Mouse (Mus musculus) heart, postnatal 4 days (tissue): ENCODE data around the gene Olfr1176. TPM values are rescaled to one million over a fixed set of nuclear protein-coding genes. Genes with fewer than 3 reads are reported as not detected.

Experiments used
- DNase-seq: peaks from one replicate; pipeline ENCODE4 v3.0.0; 2021
- total RNA-seq, 2 experiments: library from RNA; stranded (reverse); gene quantifications; 2 replicates each; pipeline ENCODE4 v1.2.3; 2021

Olfr1176 gene
- not detected for total RNA-seq

- no peak for DNase-seq
These were observed at the start of gene Olfr1176 for GRCm38 (mm10) chr2:88336421-88336820. TSS of gene Olfr1176 (plus strand) at chr2:88336721.

DNA sequence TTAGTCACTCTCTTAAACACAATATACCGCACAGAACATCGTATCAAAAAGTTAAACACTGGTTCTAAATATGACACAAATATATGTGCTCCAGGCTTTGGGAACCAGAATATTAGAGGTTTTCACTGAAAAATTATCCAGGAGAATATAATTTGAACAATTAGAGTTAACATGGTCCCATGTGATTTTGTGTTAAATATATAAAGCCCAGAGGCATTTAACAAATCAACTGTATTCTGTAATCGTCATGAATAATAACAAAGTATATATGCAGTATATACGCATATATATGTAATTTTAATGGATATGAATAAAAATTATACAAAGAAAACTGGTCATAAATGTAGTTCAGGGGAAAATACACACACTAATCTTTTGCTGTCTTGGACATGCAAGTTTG lies 21.5 kb upstream of the Olfr1176 start, which contains the start of gene Olfr1174-ps:
Olfr1174-ps (minus strand) TSS at position 101 of the 400 bp plus-strand sequence.
- no peak for DNase-seq

DNA sequence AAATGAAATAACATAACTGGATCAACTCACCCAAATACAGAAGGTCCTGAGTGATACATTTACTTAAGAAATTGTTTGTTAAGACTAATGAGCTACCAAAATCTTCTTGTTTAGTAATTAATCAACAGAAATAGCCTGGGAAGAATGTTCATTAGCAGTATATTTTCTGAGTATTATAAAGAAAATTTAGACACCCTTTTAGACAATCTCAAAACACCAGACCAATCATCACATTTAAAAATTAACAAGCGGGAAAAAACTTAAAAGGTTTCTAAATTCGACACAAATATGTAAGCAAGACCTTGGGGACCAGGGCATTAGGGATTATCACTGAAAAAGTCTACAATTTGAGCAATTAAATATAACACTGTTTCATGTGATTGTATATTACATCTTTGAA lies 9.4 kb upstream of the Olfr1176 start, which contains the start of gene Olfr1175-ps:
Olfr1175-ps (minus strand) TSS at position 101 of the 400 bp plus-strand sequence.
- no peak for DNase-seq

DNA sequence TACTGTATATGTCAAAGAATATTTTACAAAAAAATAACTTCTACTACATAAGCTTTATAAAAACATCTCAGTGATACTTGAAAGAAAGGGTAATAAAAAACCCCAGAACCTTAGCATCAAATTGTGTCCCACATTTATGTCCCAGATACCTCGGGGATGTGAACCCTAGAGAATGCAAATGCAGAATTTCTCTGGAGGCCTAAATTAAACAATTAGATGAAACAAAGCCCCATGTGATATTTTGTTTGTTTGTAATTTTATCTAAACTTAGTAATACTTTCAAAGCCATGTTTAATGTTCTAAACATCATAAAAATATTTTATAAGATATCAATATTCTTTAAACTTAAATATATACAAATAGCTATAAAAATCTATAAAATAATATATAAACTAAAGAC lies 9.9 kb downstream of the Olfr1176 start, which contains the start of gene Olfr1177-ps:
Olfr1177-ps (minus strand) TSS at position 101 of the 400 bp plus-strand sequence.
- DNase-seq, result no peak

GRCm38 (mm10) chr2:88356304-88356703 lies 19.8 kb downstream of the Olfr1176 start:
- no peak for DNase-seq

GRCm38 (mm10) chr2:88386762-88387161 lies 50.2 kb downstream of the Olfr1176 start, which contains the start of gene Olfr1178:
TSS of gene Olfr1178 (plus strand) at chr2:88387062.
- DNase-seq, result no peak

Other genes starting within 250 kb of the Olfr1176 start
- not detected for gene Olfr1164, start 242.8 kb upstream of the Olfr1176 start, total RNA-seq
- gene Olfr1166, start 208.4 kb upstream of the Olfr1176 start, total RNA-seq, result not detected
- not detected for gene Olfr1167, start 181.5 kb upstream of the Olfr1176 start, total RNA-seq
- not detected for gene Olfr1168, start 154.8 kb upstream of the Olfr1176 start, total RNA-seq
- not detected for gene Olfr1170, start 108.4 kb upstream of the Olfr1176 start, total RNA-seq
- not detected for gene Olfr1173, start 56.8 kb upstream of the Olfr1176 start, total RNA-seq
- not detected for gene Olfr1174-ps, start 21.6 kb upstream of the Olfr1176 start, total RNA-seq
- gene Olfr1175-ps, start 9.5 kb upstream of the Olfr1176 start, total RNA-seq, result not detected
- not detected for gene Olfr1177-ps, start 9.8 kb downstream of the Olfr1176 start, total RNA-seq
- not detected for gene Olfr1178, start 50.3 kb downstream of the Olfr1176 start, total RNA-seq
- gene Olfr1179, start 69.7 kb downstream of the Olfr1176 start, total RNA-seq, result not detected
- not detected for gene Olfr1180, start 82.4 kb downstream of the Olfr1176 start, total RNA-seq
- gene Olfr1181, start 89.5 kb downstream of the Olfr1176 start, total RNA-seq, result not detected
- gene Gm13757, start 112.4 kb downstream of the Olfr1176 start, total RNA-seq, result not detected
- not detected for gene Olfr1183, start 118.1 kb downstream of the Olfr1176 start, total RNA-seq
- not detected for gene Olfr1184, start 146.9 kb downstream of the Olfr1176 start, total RNA-seq
- gene Olfr1185-ps1, start 156.6 kb downstream of the Olfr1176 start, total RNA-seq, result not detected
- gene Olfr1186, start 181.8 kb downstream of the Olfr1176 start, total RNA-seq, result not detected
- gene Olfr1188, start 220.2 kb downstream of the Olfr1176 start, total RNA-seq, result not detected
- not detected for gene Olfr1189, start 249.7 kb downstream of the Olfr1176 start, total RNA-seq